Mouse (Mus musculus) adrenal gland, postnatal 36 days (tissue): ENCODE results near the gene Gm10306. TPM values are rescaled to one million over a fixed set of nuclear protein-coding genes. Genes with fewer than 3 reads are reported as not detected.

ENCODE experiments used
- DNase-seq, 2 experiments: peaks; one replicate each; pipeline ENCODE4 v3.0.0; 2021; ENCODE audit warnings: mixed read lengths in 1 of 2
- total RNA-seq, 2 experiments: library from RNA; stranded (reverse); gene quantifications; 2 replicates each; pipeline ENCODE4 v1.2.3; 2021

Gm10306 gene
- total RNA-seq, 2 experiments from 2014 or later: not detected

DNA sequence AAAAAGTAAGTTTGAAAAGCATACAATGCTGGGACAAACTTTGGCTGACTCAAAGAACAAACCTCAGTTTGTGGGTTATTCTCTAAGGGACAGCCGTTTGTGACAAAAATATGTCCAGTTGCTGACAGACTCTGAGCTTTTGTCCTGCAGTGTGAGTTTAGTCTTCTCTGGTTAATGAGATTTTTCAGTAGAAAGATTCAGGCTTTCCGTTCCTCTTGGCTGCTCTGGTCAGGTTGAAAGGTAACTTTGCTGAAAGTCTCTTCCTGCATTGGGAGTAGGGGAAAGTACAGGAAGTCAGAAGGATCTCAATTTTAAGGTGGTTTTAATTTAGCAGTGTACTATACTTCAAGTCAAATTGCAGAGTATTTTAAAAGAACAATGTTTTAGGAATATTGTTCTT, 49.2 kb downstream of the Gm10306 start:
- DNase-seq: no peak

Other genes with a start within 250 kb of the Gm10306 start
- 10 to 100 TPM in 1 of 2 experiments, 1 to 10 TPM in 1; 9.8 to 10.7 TPM for gene Caap1, start 250 bp downstream of the Gm10306 start, total RNA-seq
- gene Plaa, start 46.7 kb downstream of the Gm10306 start, total RNA-seq: 10 to 100 TPM; 65.9 to 68.6 TPM
- 10 to 100 TPM; 15.7 to 17.6 TPM for gene Ift74, start 57.9 kb downstream of the Gm10306 start, total RNA-seq
- gene Lrrc19, start 93.6 kb downstream of the Gm10306 start, total RNA-seq: not detected
- 10 to 100 TPM; 41.3 to 62.6 TPM for gene Tek, start 182.7 kb downstream of the Gm10306 start, total RNA-seq